Mouse (Mus musculus) CH12.LX (cell line): Measurements from ENCODE around the gene Eif1ad.

Experiments used
- BHLHE40 ChIP-seq: IDR thresholded peaks from 2 replicates; pipeline ENCODE4 v1.6.1; 2011; ENCODE audit warnings: mild to moderate bottlenecking, low read depth, low read length, improper control_type of control experiment
- CTCF ChIP-seq, 2 experiments: IDR thresholded peaks in 1 of 2; conservative IDR thresholded peaks in 1 of 2; 2 replicates each; pipeline ENCODE4 v1.5.1; 2011 to 2012; ENCODE audit warnings: low read depth in 2 of 2, low read length in 2 of 2, improper control_type of control experiment in 1 of 2, inconsistent platforms in 1 of 2, mild to moderate bottlenecking in 1 of 2, moderate library complexity in 1 of 2
- E2F4 ChIP-seq: IDR thresholded peaks from 2 replicates; pipeline ENCODE4 v1.6.1; 2011; ENCODE audit warnings: low read depth, low read length, improper control_type of control experiment; ENCODE audit not compliant: insufficient replicate concordance
- EP300 ChIP-seq: IDR thresholded peaks from 2 replicates; pipeline ENCODE4 v1.6.1; 2011; ENCODE audit warnings: low read length, improper control_type of control experiment
- HCFC1 ChIP-seq: IDR thresholded peaks from 2 replicates; pipeline ENCODE4 v1.6.1; 2012; ENCODE audit warnings: low read depth, mild to moderate bottlenecking, inconsistent platforms, low read length, improper control_type of control experiment
- MXI1 ChIP-seq: IDR thresholded peaks from 2 replicates; pipeline ENCODE4 v1.6.1; 2011; ENCODE audit warnings: mild to moderate bottlenecking, low read depth, low read length, improper control_type of control experiment
- NELFE ChIP-seq: IDR thresholded peaks from 2 replicates; pipeline ENCODE4 v1.6.1; 2011; ENCODE audit warnings: low read depth, low read length, improper control_type of control experiment
- NRF1 ChIP-seq: IDR thresholded peaks from 2 replicates; pipeline ENCODE4 v1.6.1; 2014; ENCODE audit warnings: low read depth, mild to moderate bottlenecking, inconsistent platforms, low read length, improper control_type of control experiment, moderate library complexity
- POLR2A ChIP-seq: IDR thresholded peaks from 2 replicates; pipeline ENCODE4 v1.6.1; 2011; ENCODE audit warnings: low read depth, mild to moderate bottlenecking, improper control_type of control experiment, low read length
- RAD21 ChIP-seq: IDR thresholded peaks from 2 replicates; pipeline ENCODE4 v1.6.1; 2011; ENCODE audit warnings: low read depth, mild to moderate bottlenecking, low read length, improper control_type of control experiment, moderate library complexity
- TCF12 ChIP-seq: IDR thresholded peaks from 2 replicates; pipeline ENCODE4 v1.6.1; 2014; ENCODE audit warnings: low read depth, mild to moderate bottlenecking, inconsistent platforms, low read length, improper control_type of control experiment
- UBTF ChIP-seq: IDR thresholded peaks from 2 replicates; pipeline ENCODE4 v1.6.1; 2012; ENCODE audit warnings: low read depth, mild to moderate bottlenecking, inconsistent platforms, low read length, improper control_type of control experiment, moderate library complexity
- ZC3H11A ChIP-seq: IDR thresholded peaks from 2 replicates; pipeline ENCODE4 v1.6.1; 2012; ENCODE audit warnings: low read depth, mild to moderate bottlenecking, inconsistent platforms, low read length, improper control_type of control experiment
- ZNF384 ChIP-seq: IDR thresholded peaks from 2 replicates; pipeline ENCODE4 v1.6.1; 2012; ENCODE audit warnings: low read depth, low read length, improper control_type of control experiment, inconsistent platforms

GRCm38 (mm10) chr19:5394168-5394567 lies 27.6 kb downstream of the Eif1ad start:
- TF ChIP-seq EP300 = no peak
- no peak for TF ChIP-seq NELFE
- TF ChIP-seq HCFC1 = no peak
- TF ChIP-seq ZNF384 = no peak
- no peak for TF ChIP-seq BHLHE40
- no peak for TF ChIP-seq ZC3H11A
- no peak for TF ChIP-seq NRF1
- no peak for TF ChIP-seq CTCF (conservative IDR thresholded peaks at IDR 0.05 in 1 of 2, IDR thresholded peaks at IDR 0.05 in 1 of 2; ENCODE audit: low read depth in 2 of 2, low read length in 2 of 2)
- no peak for TF ChIP-seq RAD21
- no peak for TF ChIP-seq POLR2A
- TF ChIP-seq UBTF = no peak
- no peak for TF ChIP-seq TCF12
- no peak for TF ChIP-seq MXI1
- TF ChIP-seq E2F4 = no peak
